Mouse (Mus musculus) spleen, adult 2 months (tissue): Measurements from ENCODE around the gene App. TPM values are rescaled to one million over a fixed set of nuclear protein-coding genes. Genes with fewer than 3 reads are reported as not detected.

Experiments
- DNase-seq, 2 experiments: peaks; one replicate each; pipeline versions ENCODE4 v3.0.0 to v3.0.0-alpha.2; 2012 to 2021; ENCODE audit warnings: low spot score in 2 of 2, low read depth in 1 of 2
- H3K27ac ChIP-seq: fragments of 200-500 bp; 2 replicates; pipeline ENCODE4 v1.5.1; 2012; ENCODE audit warnings: low read length, inconsistent platforms; ENCODE audit not compliant: insufficient read depth
- H3K27me3 ChIP-seq: fragments of 200-500 bp; 2 replicates; pipeline ENCODE4 v1.6.1; 2012; ENCODE audit warnings: mild to moderate bottlenecking, moderate library complexity, low read length, inconsistent platforms; ENCODE audit not compliant: control insufficient read depth, insufficient read depth
- H3K36me3 ChIP-seq: fragments of 200-500 bp; 2 replicates; pipeline ENCODE4 v1.6.1; 2012; ENCODE audit warnings: mild to moderate bottlenecking, low read length, inconsistent platforms; ENCODE audit not compliant: control insufficient read depth, insufficient read depth
- H3K4me1 ChIP-seq: fragments of 200-500 bp; 2 replicates; pipeline ENCODE4 v1.6.1; 2011; ENCODE audit warnings: inconsistent platforms; ENCODE audit not compliant: control insufficient read depth, insufficient read depth, insufficient read length
- H3K4me3 ChIP-seq: fragments of 200-500 bp; 2 replicates; pipeline ENCODE4 v1.5.1; 2011; ENCODE audit warnings: mild to moderate bottlenecking, inconsistent platforms; ENCODE audit not compliant: insufficient read depth, insufficient read length; ENCODE audit errors: extremely low read depth
- CTCF ChIP-seq: fragments of 200-500 bp; IDR thresholded peaks from 2 replicates; pipeline ENCODE4 v1.5.1; 2011; ENCODE audit warnings: mild to moderate bottlenecking, inconsistent platforms; ENCODE audit not compliant: insufficient read depth, insufficient read length, insufficient replicate concordance; ENCODE audit errors: extremely low read depth
- POLR2A ChIP-seq: fragments of 200-500 bp; IDR thresholded peaks from 2 replicates; pipeline ENCODE4 v1.6.1; 2011; ENCODE audit warnings: low read depth, low read length, inconsistent platforms
- WGBS: fragments of 180-500 bp; shearing (Covaris S2); methylation state at CpG from one replicate; pipeline ENCODE4 v1.1.7; 2018; 5-methylcytosine and 5-hydroxymethylcytosine counted together
- polyA plus RNA-seq: library from polyadenylated mRNA; depleted of rRNA; stranded (reverse); fragments of >200 nt; gene quantifications from 2 replicates; pipeline ENCODE4 v1.2.3, GENCODE M21; 2012; rRNA removed

Gene App
- polyA plus RNA-seq = 80.0 and 96.2 TPM in 2 replicates

DNA sequence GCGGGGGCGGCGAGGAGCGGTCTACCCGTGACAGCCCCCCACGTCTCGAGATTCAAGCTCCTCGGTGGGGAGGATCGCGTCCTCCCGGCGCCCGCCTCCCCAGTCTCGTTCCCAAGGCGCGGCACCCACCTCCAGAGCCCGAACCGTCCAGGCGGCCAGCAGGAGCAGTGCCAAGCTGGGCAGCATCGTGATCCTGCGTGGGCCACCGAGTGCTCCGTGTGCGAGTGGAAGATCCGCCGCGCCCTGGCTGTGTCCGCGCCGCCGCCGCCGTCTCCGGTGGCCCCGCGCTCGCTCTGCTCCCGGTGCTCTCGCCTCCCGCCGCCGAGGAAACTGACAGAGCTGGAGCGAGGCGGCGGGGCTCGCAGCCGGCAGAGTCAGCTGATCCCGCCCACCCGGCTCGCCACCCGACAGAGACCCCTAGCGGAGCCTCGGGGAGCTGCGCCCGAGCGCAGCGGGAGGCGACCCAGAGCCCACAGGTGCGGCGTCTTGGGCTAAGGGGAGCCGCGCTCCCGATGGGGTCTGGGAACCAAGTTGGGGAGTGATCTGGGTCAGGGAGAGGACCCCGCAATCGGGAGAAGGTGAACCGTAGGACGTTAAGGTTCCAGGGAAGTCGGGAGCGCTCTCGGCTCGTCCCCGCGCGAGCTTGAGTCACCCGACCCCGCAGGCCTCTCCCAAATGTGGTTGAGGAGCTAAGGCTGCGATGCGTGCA, at the start of gene App:
App (minus strand) TSS at position 394 of the 709 bp plus-strand sequence.
- Histone ChIP-seq H3K27me3 (peaks cover 5% of the 10 kb centered on the region; the same call in 1 of the 2 replicates), H3K36me3 (no peaks in the 10 kb centered on the region), H3K4me1 (peaks cover 10% of the 10 kb centered on the region), H3K27ac (peak within 1 kb of the TSS; percentile 63), H3K4me3 (peak within 1 kb of the TSS; percentile 77)
- peak; percentile 11 to 78 for DNase-seq
- TF ChIP-seq POLR2A (no peak), CTCF (peak; percentile 47)
- 2% methylated on average over 75 of the region's 78 CpGs for WGBS

DNA sequence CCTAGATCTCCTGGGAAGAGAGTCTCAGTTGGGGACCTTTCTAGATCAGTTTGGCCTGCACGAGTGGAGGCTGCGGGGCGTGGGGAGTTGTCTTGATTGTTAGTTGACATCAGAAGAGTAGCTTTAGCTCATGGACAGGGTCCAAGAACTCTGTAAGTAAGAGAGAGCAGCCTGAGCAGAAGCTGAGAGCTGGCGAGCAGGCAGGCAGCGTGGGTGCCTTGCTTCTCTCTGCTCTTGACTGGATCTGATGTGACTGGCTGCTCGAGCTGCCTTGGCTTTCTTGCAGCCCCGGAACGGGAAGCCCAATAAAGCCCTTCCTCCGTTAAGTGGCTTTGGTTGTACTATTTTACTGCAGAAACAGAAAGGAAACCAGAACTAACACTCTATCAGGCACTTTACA, 42.3 kb upstream of the App start:
- DNase-seq = no peak
- Histone ChIP-seq H3K27ac (no peak overlapping the region), H3K27me3 (no peaks in the 10 kb centered on the region), H3K4me1 (no peaks in the 10 kb centered on the region), H3K36me3 (no peaks in the 10 kb centered on the region), H3K4me3 (no peak overlapping the region)
- no peak for TF ChIP-seq POLR2A
- no peak for TF ChIP-seq CTCF
- 77% methylated on average over 9 of the region's 9 CpGs for WGBS

DNA sequence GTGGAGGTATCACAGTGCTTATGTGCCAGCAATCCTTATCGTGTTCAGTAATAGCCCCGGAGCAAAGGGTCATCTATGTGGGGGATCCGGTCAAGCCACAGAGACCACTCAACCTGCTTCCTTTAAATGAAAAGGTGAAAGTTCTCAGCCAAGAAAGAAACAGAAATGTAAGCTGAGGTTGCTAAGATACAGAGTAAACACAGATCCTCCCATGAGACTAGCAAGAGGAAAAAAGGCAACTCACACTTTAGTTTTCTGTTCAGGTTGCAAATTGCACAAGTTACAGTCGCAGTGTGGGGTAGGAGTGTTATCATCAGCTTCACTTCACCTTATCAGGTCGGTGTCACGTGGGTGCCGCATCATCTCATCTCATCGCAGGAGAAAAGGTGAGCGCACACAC, 41.6 kb upstream of the App start:
- TF ChIP-seq CTCF (no peak), POLR2A (no peak)
- H3K4me1 ChIP-seq = no peaks in the 10 kb centered on the region
- 92% methylated on average over 9 of the region's 9 CpGs for WGBS
- no peaks in the 10 kb centered on the region for H3K36me3 ChIP-seq
- no peak for DNase-seq
- no peak overlapping the region for H3K27ac ChIP-seq
- no peak overlapping the region for H3K4me3 ChIP-seq
- H3K27me3 ChIP-seq = no peaks in the 10 kb centered on the region

GRCm38 (mm10) chr16:85195622-85196021, 22.1 kb upstream of the App start:
- DNase-seq = no peak
- Histone ChIP-seq H3K4me3 (no peak overlapping the region), H3K27me3 (no peaks in the 10 kb centered on the region), H3K27ac (no peak overlapping the region), H3K4me1 (no peaks in the 10 kb centered on the region), H3K36me3 (no peaks in the 10 kb centered on the region)
- no peak for TF ChIP-seq POLR2A
- TF ChIP-seq CTCF = no peak
- WGBS = 91% methylated on average over 6 of the region's 6 CpGs

- Histone ChIP-seq H3K27me3 (no peaks in the 10 kb centered on the region), H3K4me3 (no peak overlapping the region), H3K36me3 (no peaks in the 10 kb centered on the region), H3K4me1 (no peaks in the 10 kb centered on the region), H3K27ac (no peak overlapping the region)
- WGBS = 86% methylated on average over 6 of the region's 6 CpGs
- TF ChIP-seq CTCF (no peak), POLR2A (no peak)
- no peak for DNase-seq
Observed at GRCm38 (mm10) chr16:85195167-85195566, 21.6 kb upstream of the App start.

DNA sequence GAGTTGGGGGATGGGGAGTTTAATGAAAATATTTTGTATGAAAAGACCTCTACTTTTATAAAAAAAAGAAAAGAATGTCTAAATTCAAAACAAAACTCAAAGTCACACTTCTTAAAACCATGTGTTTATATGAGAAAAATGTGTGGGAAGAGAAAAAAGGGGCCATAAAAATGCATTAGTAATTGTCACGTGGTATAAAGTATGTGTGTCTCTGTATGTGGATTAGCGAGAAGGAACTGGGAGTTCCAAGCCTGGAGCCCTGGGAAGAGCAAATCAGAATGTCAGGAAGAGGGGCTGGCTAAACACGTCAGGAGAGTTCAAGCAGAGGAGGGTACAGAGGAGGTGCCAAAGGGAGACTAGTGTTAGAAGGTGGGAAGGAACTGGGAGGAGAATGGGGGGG, 7.9 kb upstream of the App start:
- Histone ChIP-seq H3K27ac (no peak overlapping the region), H3K27me3 (no peaks in the 10 kb centered on the region), H3K36me3 (no peaks in the 10 kb centered on the region), H3K4me1 (no peaks in the 10 kb centered on the region), H3K4me3 (no peak overlapping the region)
- no peak for DNase-seq
- 89% methylated on average over 3 of the region's 3 CpGs for WGBS
- TF ChIP-seq CTCF = no peak
- no peak for TF ChIP-seq POLR2A

- H3K27ac ChIP-seq = no peak overlapping the region
Observed at GRCm38 (mm10) chr16:85180710-85181109, 7.1 kb upstream of the App start.

More at GRCm38 (mm10) chr16:85180710-85181109, 7.1 kb upstream of the App start:
- no peaks in the 10 kb centered on the region for H3K36me3 ChIP-seq
- no peaks in the 10 kb centered on the region for H3K4me1 ChIP-seq
- H3K27me3 ChIP-seq = no peaks in the 10 kb centered on the region
- no peak for DNase-seq
- H3K4me3 ChIP-seq = no peak overlapping the region
- 83% methylated on average over 3 of the region's 3 CpGs for WGBS
- TF ChIP-seq POLR2A = no peak
